In the genomic region with DNA sequence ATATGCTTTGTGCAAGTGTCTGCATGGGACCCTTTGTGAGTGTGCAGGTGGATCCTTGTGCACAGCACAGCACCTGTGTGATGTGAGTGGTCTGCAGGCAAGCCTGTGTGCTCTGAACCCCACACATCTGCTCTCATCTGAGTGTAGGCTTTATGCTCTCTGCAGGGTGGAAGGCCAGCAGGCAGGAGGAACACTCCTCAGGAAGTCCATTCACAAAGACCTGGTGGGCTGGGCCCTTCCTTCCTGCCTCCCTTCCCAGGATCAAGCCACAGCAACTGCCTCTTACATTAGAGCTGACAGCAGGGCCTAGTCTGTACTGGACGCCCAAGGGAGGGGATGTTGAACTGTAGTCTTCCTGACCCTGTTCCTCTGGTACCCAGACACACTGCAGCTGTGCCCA, we compare ENCODE assay signal across 8 mouse cellular contexts. TPM values are rescaled to one million over a fixed set of nuclear protein-coding genes. Genes with fewer than 3 reads are reported as not detected.
DNase-seq lines count a peak whose midpoint lies in the region; ATAC-seq lines count a peak whose summit lies in the region.

No protein-coding gene starts in this region.

- no peak overlapping the region for H3K4me2 ChIP-seq in heart, embryonic 14.5 days (ENCODE audit: low read length)
- no peak overlapping the region for H3K4me2 ChIP-seq in forebrain, embryonic 11.5 days (ENCODE audit: low read depth, low read length, severe bottlenecking)

- H3K36me3 ChIP-seq in heart, embryonic 14.5 days (ENCODE audit: control insufficient read depth, insufficient read depth, low read length) = peaks cover 13% of the 10 kb centered on the region
- no peaks in the 10 kb centered on the region; the same call in 1 of the 2 replicates for H3K36me3 ChIP-seq in forebrain, embryonic 11.5 days (ENCODE audit: control insufficient read depth, insufficient read depth, low read length)

- H3K9me3 ChIP-seq in heart, embryonic 14.5 days (ENCODE audit: control insufficient read depth, low read length) = no peaks in the 10 kb centered on the region
- H3K9me3 ChIP-seq in forebrain, embryonic 11.5 days (ENCODE audit: control insufficient read depth, low read length) = no peaks in the 10 kb centered on the region

- peak; percentile 57 for ATAC-seq in heart, embryonic 14.5 days (ENCODE audit: insufficient number of reproducible peaks, insufficient read depth, low FRiP score, low read depth)
- ATAC-seq in forebrain, embryonic 11.5 days (replicated peaks; ENCODE audit: low FRiP score) = no peak

- DNase-seq in right cerebral cortex, postnatal 25 days = peak; percentile 2
- DNase-seq in right cerebral cortex, adult 2 months (ENCODE audit: low spot score in 2 of 2) = no peak
- DNase-seq in liver = peak; percentile 27
- peak; percentile 3 for DNase-seq in testis, postnatal 14 days (ENCODE audit: low spot score)
- DNase-seq in layer of hippocampus, postnatal 25 days (ENCODE audit: extremely low spot score in 1 of 2, low spot score in 1 of 2) = no peak
- no peak for DNase-seq in thymus, postnatal 25 days
- DNase-seq in forebrain, embryonic 11.5 days (ENCODE audit: low spot score) = no peak

- H3K27ac ChIP-seq in heart, embryonic 14.5 days (replicated peaks in 1 of 2; ENCODE audit: control insufficient read depth in 1 of 2, insufficient read depth in 1 of 2, low read depth in 2 of 2, low read length in 2 of 2) = peak overlapping the region; percentile 47 to 59
- H3K27ac ChIP-seq in forebrain, embryonic 11.5 days (ENCODE audit: low read depth, low read length) = no peak overlapping the region

- no peak overlapping the region for H3K9ac ChIP-seq in heart, embryonic 14.5 days (ENCODE audit: low read length)
- no peak overlapping the region for H3K9ac ChIP-seq in forebrain, embryonic 11.5 days (ENCODE audit: low read length)

- H3K4me1 ChIP-seq in heart, embryonic 14.5 days (ENCODE audit: control insufficient read depth in 2 of 2, insufficient read depth in 2 of 2, low read length in 2 of 2) = peaks cover 25 to 29% of the 10 kb centered on the region in 2 experiments
- H3K4me1 ChIP-seq in forebrain, embryonic 11.5 days (replicated peaks; ENCODE audit: control insufficient read depth, insufficient read depth, low read length) = no peaks in the 10 kb centered on the region

- no peaks in the 10 kb centered on the region for H3K27me3 ChIP-seq in heart, embryonic 14.5 days (ENCODE audit: control insufficient read depth, insufficient read depth, low read length)
- H3K27me3 ChIP-seq in forebrain, embryonic 11.5 days (ENCODE audit: control insufficient read depth, insufficient read depth, low read length) = no peaks in the 10 kb centered on the region

- WGBS in heart, embryonic 14.5 days = 58% methylated on average over 1 of the region's 1 CpGs
- 44% methylated on average over 1 of the region's 1 CpGs for WGBS in forebrain, embryonic 11.5 days

- no peak overlapping the region for H3K4me3 ChIP-seq in heart, embryonic 14.5 days (ENCODE audit: control insufficient read depth in 1 of 2, insufficient read depth in 1 of 2, low read depth in 1 of 2, low read length in 2 of 2)
- no peak overlapping the region for H3K4me3 ChIP-seq in forebrain, embryonic 11.5 days (ENCODE audit: low read depth, low read length)

RNA-seq across cellular contexts. Expression of gene Gm11037, which starts 1.1 kb away (rescaled TPM):
- not detected in 2 replicates for polyA plus RNA-seq in heart, embryonic 14.5 days (2014; fragmentation: Nextera tagmentation; extraction: Ambion mirVana)
- total RNA-seq in layer of hippocampus, postnatal 25 days (2021) = not detected
- not detected in 2 replicates for polyA plus RNA-seq in forebrain, embryonic 11.5 days (2014; fragmentation: Nextera tagmentation; extraction: Ambion mirVana)

RNA-seq across cellular contexts. Expression of gene Hspa12b, which starts 7.3 kb away (rescaled TPM):
- 5.8 and 6.3 TPM in 2 replicates for polyA plus RNA-seq in heart, embryonic 14.5 days (2014; fragmentation: Nextera tagmentation; extraction: Ambion mirVana)
- total RNA-seq in layer of hippocampus, postnatal 25 days (2021) = 1 to 10 TPM; 6.5 to 8.6 TPM
- 4.2 and 5.6 TPM in 2 replicates for polyA plus RNA-seq in forebrain, embryonic 11.5 days (2014; fragmentation: Nextera tagmentation; extraction: Ambion mirVana)

RNA-seq across cellular contexts. Expression of gene 1700037H04Rik, which starts 25.5 kb away (rescaled TPM):
- polyA plus RNA-seq in heart, embryonic 14.5 days (2014; fragmentation: Nextera tagmentation; extraction: Ambion mirVana) = 71.0 and 80.3 TPM in 2 replicates
- 10 to 100 TPM; 55.5 to 66.7 TPM for total RNA-seq in layer of hippocampus, postnatal 25 days (2021)
- polyA plus RNA-seq in forebrain, embryonic 11.5 days (2014; fragmentation: Nextera tagmentation; extraction: Ambion mirVana) = 122 and 132 TPM in 2 replicates

RNA-seq across cellular contexts. Expression of gene Cenpb, which starts 45.5 kb away (rescaled TPM):
- 6.2 and 7.0 TPM in 2 replicates for polyA plus RNA-seq in heart, embryonic 14.5 days (2014; fragmentation: Nextera tagmentation; extraction: Ambion mirVana)
- total RNA-seq in layer of hippocampus, postnatal 25 days (2021) = 10 to 100 TPM; 84.8 to 92.4 TPM
- 12.3 and 13.7 TPM in 2 replicates for polyA plus RNA-seq in forebrain, embryonic 11.5 days (2014; fragmentation: Nextera tagmentation; extraction: Ambion mirVana)

RNA-seq across cellular contexts. Expression of gene Siglec1, which starts 47.8 kb away (rescaled TPM):
- polyA plus RNA-seq in heart, embryonic 14.5 days (2014; fragmentation: Nextera tagmentation; extraction: Ambion mirVana) = 0.54 and 0.63 TPM in 2 replicates
- total RNA-seq in layer of hippocampus, postnatal 25 days (2021) = under 1 TPM; 0.22 to 0.31 TPM
- 0.13 and 0.36 TPM in 2 replicates for polyA plus RNA-seq in forebrain, embryonic 11.5 days (2014; fragmentation: Nextera tagmentation; extraction: Ambion mirVana)

Comparison
In these comparisons a context has a peak if more than half of its experiments do, and no peak if none do; other contexts are left out.
1. DNase-seq: peak in right cerebral cortex, postnatal 25 days (single experiment), liver (single experiment) and testis, postnatal 14 days (single experiment); none in right cerebral cortex, adult 2 months (0 of 2), layer of hippocampus, postnatal 25 days (0 of 2), thymus, postnatal 25 days (single experiment) and forebrain, embryonic 11.5 days (single experiment).